Mouse (Mus musculus): Measurements from ENCODE around the gene Cercam. TPM values are rescaled to one million over a fixed set of nuclear protein-coding genes. Genes with fewer than 3 reads are reported as not detected.

Gene Cercam
- polyA plus RNA-seq, 1 experiment from 2014 or later, result 14.0 TPM

DNA sequence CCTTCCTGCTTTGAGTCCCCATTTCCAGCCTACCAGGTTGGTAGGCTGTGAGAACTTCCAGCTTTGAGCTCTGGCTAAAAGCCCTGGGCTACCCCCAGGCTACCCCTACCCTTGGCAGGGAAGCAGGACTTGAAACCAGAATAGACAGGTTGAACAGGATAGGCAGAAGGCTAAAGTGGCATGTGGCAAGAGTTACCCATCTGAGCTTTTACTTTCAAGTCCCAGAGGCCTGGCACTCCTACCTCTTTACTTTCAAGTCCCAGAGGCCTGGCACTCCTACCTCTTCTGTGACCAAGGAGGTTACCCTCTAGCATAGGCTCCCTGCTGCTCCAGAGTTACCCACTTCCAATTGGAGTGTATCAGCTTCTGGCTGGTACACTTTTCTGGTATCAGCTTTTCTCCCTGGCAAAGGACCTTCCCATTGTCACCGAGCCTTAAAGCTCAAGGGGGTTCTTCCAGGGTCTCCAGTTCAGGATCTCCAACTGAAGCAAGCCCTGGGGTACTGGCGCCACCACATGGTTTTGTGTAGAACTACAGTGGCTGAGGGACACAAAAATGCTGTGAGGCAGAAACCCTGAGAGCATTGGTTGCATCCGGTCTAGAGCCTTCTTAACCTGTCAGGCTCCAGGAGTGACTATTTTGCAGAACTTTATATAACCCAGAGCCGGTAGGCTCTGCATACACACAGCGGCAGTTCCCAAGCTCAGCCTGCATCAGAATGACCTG is 10.1 kb upstream of the Cercam start:
- Histone ChIP-seq H3K27ac (ENCODE audit: low read depth, low read length) (no peak overlapping the region; the same call in 1 of the 2 replicates), H3K9me3 (ENCODE audit: control insufficient read depth, low read length) (no peaks in the 10 kb centered on the region), H3K27me3 (ENCODE audit: control insufficient read depth, insufficient read depth, low read length) (no peaks in the 10 kb centered on the region), H3K4me1 (ENCODE audit: control insufficient read depth, insufficient read depth, low read length) (peaks cover 51% of the 10 kb centered on the region), H3K4me2 (no peak overlapping the region), H3K4me3 (ENCODE audit: low read depth, low read length) (no peak overlapping the region), H3K9ac (ENCODE audit: low read length) (no peak overlapping the region), H3K36me3 (ENCODE audit: control insufficient read depth, insufficient read depth, low read length) (no peaks in the 10 kb centered on the region)
- 11% methylated on average over 5 of the region's 5 CpGs for WGBS
- ATAC-seq (ENCODE audit: low FRiP score) (peak; percentile 30; the same call in 1 of the 2 replicates), DNase-seq (ENCODE audit: low spot score, missing footprints) (peak; percentile 98)

DNA sequence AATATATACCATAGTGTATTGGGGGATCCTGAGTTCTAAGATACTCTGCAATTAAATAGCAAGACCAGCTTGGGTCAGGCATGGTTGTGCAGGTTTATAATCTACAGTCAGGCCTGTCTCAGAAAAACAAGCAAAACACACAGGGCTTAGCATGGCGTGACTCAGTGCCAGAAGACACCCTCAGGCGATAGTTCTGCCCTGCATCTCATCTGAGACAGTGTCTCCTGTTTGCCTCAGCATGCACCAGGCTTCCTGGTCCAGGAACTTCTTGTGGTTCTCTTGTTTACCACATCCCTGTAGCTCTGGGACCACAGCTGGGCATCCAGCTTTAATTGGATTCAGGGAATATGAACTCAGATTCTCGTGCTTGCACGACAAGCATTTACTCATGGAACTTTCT is 3.8 kb upstream of the Cercam start:
- 81% methylated on average over 4 of the region's 4 CpGs for WGBS
- ATAC-seq (ENCODE audit: low FRiP score) (no peak), DNase-seq (ENCODE audit: low spot score, missing footprints) (peak; percentile 59)

DNA sequence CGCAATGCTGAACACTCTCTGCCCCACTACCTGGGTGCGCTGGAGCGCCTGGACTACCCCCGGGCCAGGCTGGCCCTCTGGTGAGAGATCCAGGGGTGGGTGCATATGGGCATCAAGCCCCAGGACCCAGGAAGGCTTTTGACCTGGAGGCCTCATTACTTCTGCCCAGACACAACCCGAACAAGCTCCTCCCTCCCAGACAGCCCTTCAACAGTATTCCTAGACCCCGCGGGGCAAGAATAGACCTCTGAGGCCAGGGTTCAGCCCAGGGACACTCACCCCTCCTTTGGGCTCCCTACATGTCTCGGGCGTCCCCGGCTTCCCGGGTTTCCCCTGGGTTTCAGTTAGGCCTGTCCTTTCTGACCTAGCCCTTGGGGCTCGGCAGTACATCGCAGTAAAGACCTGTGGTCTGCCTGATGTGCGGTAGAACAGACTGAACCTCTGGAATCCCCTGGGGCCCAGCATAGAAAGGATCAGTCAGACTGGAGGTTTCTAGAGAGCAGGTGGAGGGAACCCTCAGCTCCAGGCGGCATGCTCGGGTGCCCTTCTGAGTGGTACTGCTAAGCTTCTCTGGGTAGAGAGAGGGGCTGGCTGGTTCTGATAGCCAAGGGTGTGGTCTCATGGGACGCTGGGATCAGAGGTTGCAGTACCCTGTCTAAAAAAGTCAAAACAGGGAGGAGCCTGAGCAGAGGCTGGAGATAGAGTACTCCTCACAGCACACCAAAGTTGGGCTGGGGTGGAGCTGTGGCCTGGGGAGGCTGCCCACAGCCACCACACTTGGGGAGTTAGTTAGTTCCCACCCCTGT is 885 bp downstream of the Cercam start:
- ATAC-seq (ENCODE audit: low FRiP score), result peak; percentile 20
- Histone ChIP-seq H3K36me3 (ENCODE audit: control insufficient read depth, insufficient read depth, low read length) (0 out of 2 replicates have a peak, but pooled peaks cover 2% of the 10 kb centered on the region), H3K27ac (ENCODE audit: low read depth, low read length) (peak overlapping the region; percentile 48), H3K27me3 (ENCODE audit: control insufficient read depth, insufficient read depth, low read length) (no peaks in the 10 kb centered on the region), H3K9ac (ENCODE audit: low read length) (peak overlapping the region; percentile 70), H3K9me3 (ENCODE audit: control insufficient read depth, low read length) (no peaks in the 10 kb centered on the region), H3K4me3 (ENCODE audit: low read depth, low read length) (peak overlapping the region; percentile 49), H3K4me2 (peak overlapping the region; percentile 92), H3K4me1 (ENCODE audit: control insufficient read depth, insufficient read depth, low read length) (peaks cover 14% of the 10 kb centered on the region)
- 1% methylated on average over 17 of the region's 17 CpGs for WGBS
- no peak for DNase-seq (ENCODE audit: low spot score, missing footprints)

More for the DNA sequence above, 3.8 kb upstream of the Cercam start:
- Histone ChIP-seq H3K9ac (ENCODE audit: low read length) (no peak overlapping the region), H3K27ac (ENCODE audit: low read depth, low read length) (no peak overlapping the region), H3K36me3 (ENCODE audit: control insufficient read depth, insufficient read depth, low read length) (no peaks in the 10 kb centered on the region), H3K27me3 (ENCODE audit: control insufficient read depth, insufficient read depth, low read length) (no peaks in the 10 kb centered on the region), H3K4me3 (ENCODE audit: low read depth, low read length) (no peak overlapping the region), H3K4me1 (ENCODE audit: control insufficient read depth, insufficient read depth, low read length) (peaks cover 10% of the 10 kb centered on the region), H3K4me2 (no peak overlapping the region), H3K9me3 (ENCODE audit: control insufficient read depth, low read length) (no peaks in the 10 kb centered on the region)

DNA sequence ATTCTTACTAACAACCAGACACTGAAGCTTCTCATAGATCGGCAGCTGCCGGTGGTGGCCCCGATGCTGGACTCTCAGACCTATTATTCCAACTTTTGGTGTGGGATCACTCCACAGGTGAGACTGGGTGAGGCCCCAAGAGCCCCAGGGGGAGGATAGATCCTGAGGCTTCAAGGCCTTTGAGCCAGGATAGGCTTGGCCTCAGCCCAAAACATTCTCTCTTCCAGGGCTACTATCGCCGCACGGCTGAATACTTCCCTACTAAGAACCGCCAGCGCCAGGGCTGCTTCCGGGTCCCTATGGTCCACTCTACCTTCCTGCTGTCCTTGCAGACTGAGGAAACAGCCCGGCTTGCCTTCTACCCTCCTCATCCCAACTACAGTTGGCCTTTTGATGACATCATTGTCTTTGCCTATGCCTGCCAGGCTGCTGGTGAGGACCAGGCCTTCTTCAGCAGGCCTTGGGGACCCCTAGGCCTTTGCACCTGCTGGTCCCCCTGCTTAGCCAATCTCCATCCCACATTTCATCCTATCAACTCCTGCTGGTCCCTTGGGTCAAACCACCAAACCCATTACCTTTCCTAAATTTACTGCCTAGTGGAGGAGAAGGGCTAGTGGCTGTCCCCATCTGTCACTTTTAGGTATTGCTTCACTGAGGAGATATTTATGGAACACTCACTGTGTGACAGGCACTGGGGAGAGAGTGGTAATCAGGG is 3.8 kb downstream of the Cercam start:
- no peak overlapping the region for H3K4me2 ChIP-seq
- peaks cover 14% of the 10 kb centered on the region for H3K4me1 ChIP-seq (ENCODE audit: control insufficient read depth, insufficient read depth, low read length)
- H3K4me3 ChIP-seq (ENCODE audit: low read depth, low read length), result no peak overlapping the region
- peaks cover 6% of the 10 kb centered on the region; the same call in 1 of the 2 replicates for H3K36me3 ChIP-seq (ENCODE audit: control insufficient read depth, insufficient read depth, low read length)
- DNase-seq (ENCODE audit: low spot score, missing footprints) (no peak), ATAC-seq (ENCODE audit: low FRiP score) (no peak)
- 95% methylated on average over 10 of the region's 10 CpGs for WGBS
- no peaks in the 10 kb centered on the region for H3K27me3 ChIP-seq (ENCODE audit: control insufficient read depth, insufficient read depth, low read length)
- H3K9me3 ChIP-seq (ENCODE audit: control insufficient read depth, low read length), result no peaks in the 10 kb centered on the region
- H3K27ac ChIP-seq (ENCODE audit: low read depth, low read length), result no peak overlapping the region
- H3K9ac ChIP-seq (ENCODE audit: low read length), result no peak overlapping the region

DNA sequence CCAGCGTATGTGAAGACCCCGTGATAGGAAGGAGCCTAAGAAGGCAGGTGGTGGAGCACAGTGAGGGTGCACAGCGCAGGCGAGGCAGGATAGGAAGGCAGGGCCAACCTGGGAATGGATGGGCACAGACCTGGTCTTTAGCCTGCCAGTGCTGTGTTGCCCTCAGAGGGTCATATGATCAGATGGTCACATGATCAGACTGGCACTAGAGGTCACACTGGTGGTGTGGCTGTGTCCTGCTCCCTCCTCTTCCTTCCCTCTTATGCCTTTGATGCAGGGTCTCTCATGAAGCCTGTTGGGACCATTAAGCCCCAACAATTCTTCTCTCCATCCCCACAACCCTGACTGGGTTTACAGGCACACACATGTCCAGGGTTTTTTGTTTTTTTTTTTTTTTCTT is 4.8 kb downstream of the Cercam start:
- 87% methylated on average over 4 of the region's 4 CpGs for WGBS
- peaks cover 6% of the 10 kb centered on the region; the same call in 1 of the 2 replicates for H3K36me3 ChIP-seq (ENCODE audit: control insufficient read depth, insufficient read depth, low read length)
- no peak overlapping the region for H3K27ac ChIP-seq (ENCODE audit: low read depth, low read length)
- ATAC-seq (ENCODE audit: low FRiP score) (no peak), DNase-seq (ENCODE audit: low spot score, missing footprints) (peak; percentile 66)
- H3K9ac ChIP-seq (ENCODE audit: low read length), result no peak overlapping the region
- H3K27me3 ChIP-seq (ENCODE audit: control insufficient read depth, insufficient read depth, low read length), result no peaks in the 10 kb centered on the region
- no peaks in the 10 kb centered on the region for H3K9me3 ChIP-seq (ENCODE audit: control insufficient read depth, low read length)
- no peak overlapping the region for H3K4me2 ChIP-seq
- no peak overlapping the region for H3K4me3 ChIP-seq (ENCODE audit: low read depth, low read length)
- H3K4me1 ChIP-seq (ENCODE audit: control insufficient read depth, insufficient read depth, low read length), result peaks cover 14% of the 10 kb centered on the region

DNA sequence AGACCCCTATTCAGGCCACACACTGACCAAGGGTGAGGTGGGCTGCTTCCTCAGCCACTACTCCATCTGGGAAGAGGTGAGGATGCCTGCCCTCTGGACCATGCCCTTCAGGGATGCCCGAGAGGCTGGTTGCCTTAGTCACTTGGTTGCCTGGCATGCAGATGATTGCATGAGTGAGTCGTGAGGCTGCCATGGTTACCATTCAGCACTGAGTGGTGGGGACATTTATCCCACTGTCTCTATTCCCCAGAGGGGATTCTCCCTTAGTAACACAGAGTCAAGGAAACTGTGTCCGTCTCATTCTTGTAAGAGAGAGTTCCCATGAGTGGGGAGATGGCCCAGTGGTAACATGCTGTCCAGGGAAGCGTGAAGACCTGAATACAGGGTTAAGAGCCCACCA is 9.1 kb downstream of the Cercam start:
- ATAC-seq (ENCODE audit: low FRiP score), result no peak
- no peak overlapping the region for H3K27ac ChIP-seq (ENCODE audit: low read depth, low read length)
- whole genome bisulfite sequencing, result 60% methylated on average over 4 of the region's 4 CpGs

DNA sequence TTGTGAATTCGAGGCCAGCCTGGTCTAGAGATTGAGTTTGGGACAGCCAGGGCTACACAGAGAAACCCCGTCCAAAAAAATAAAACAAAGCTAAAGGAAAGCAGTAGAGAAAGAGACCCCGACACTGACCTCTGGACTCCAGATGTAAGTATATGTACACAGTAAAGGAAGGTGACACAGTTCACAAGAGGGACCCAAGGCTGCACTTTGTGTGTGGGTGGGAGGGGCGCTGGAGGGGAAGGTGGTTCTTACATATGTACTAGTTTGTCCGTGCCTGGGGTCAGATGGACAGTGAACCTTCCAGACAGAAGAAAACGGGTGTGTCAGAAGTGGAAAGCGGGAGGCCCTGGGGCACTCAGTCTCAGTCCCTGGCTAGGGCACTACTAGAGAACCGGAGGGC is 10.2 kb downstream of the Cercam start:
- Histone ChIP-seq H3K9ac (ENCODE audit: low read length) (no peak overlapping the region), H3K27ac (ENCODE audit: low read depth, low read length) (no peak overlapping the region), H3K4me2 (no peak overlapping the region), H3K27me3 (ENCODE audit: control insufficient read depth, insufficient read depth, low read length) (no peaks in the 10 kb centered on the region), H3K4me1 (ENCODE audit: control insufficient read depth, insufficient read depth, low read length) (no peaks in the 10 kb centered on the region), H3K36me3 (ENCODE audit: control insufficient read depth, insufficient read depth, low read length) (peaks cover 8% of the 10 kb centered on the region), H3K9me3 (ENCODE audit: control insufficient read depth, low read length) (no peaks in the 10 kb centered on the region), H3K4me3 (ENCODE audit: low read depth, low read length) (no peak overlapping the region)
- ATAC-seq (ENCODE audit: low FRiP score) (no peak), DNase-seq (ENCODE audit: low spot score, missing footprints) (no peak)
- 71% methylated on average over 8 of the region's 8 CpGs for WGBS

More for the DNA sequence above, 9.1 kb downstream of the Cercam start:
- Histone ChIP-seq H3K9me3 (ENCODE audit: control insufficient read depth, low read length) (no peaks in the 10 kb centered on the region), H3K27me3 (ENCODE audit: control insufficient read depth, insufficient read depth, low read length) (no peaks in the 10 kb centered on the region), H3K4me2 (no peak overlapping the region), H3K4me1 (ENCODE audit: control insufficient read depth, insufficient read depth, low read length) (no peaks in the 10 kb centered on the region), H3K4me3 (ENCODE audit: low read depth, low read length) (no peak overlapping the region), H3K9ac (ENCODE audit: low read length) (no peak overlapping the region), H3K36me3 (ENCODE audit: control insufficient read depth, insufficient read depth, low read length) (peaks cover 9% of the 10 kb centered on the region)
- no peak for DNase-seq (ENCODE audit: low spot score, missing footprints)

DNA sequence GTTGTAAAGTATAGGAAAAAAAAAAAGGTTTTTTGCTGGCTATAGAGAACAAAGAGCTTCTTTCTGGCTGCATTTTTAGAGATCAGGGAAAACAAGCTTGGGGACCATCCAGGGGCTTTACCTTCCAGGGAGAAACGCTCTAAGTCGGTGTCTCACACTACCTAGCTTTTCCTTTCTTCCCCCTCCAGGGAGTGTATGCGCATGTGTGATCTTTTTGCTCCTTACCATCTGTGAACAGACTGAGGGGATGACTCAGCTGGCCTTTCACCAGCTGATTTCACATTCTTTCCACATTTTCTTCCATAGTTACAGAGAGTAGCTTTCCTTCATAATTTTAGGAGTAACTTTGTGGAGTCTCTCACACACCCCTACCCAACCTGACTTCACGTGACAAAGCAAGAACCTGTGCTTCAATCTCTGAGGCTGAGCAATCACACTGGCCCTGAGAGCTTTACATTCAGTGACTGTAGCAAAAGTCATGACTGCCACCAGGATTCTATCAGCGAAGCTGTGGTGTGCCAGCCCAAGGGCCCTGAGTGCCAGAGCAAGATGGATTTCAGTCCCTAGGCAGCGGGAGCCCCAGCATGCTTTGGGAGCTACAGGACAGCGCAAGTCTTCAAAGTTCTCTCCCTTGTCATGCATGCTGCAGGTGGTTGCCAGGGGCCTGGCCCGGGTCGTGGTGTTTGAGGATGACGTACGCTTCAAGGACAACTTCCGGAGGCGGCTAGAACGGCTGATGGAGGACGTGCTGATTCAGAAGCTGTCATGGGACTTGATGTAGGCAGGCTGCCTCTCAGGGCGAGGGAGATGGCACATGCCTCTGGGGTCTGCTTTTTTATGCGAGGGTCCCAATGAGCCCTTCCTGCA is 11.2 kb downstream of the Cercam start:
- Histone ChIP-seq H3K9me3 (ENCODE audit: control insufficient read depth, low read length) (no peaks in the 10 kb centered on the region), H3K9ac (ENCODE audit: low read length) (no peak overlapping the region), H3K27me3 (ENCODE audit: control insufficient read depth, insufficient read depth, low read length) (no peaks in the 10 kb centered on the region), H3K4me1 (ENCODE audit: control insufficient read depth, insufficient read depth, low read length) (no peaks in the 10 kb centered on the region), H3K4me3 (ENCODE audit: low read depth, low read length) (no peak overlapping the region), H3K36me3 (ENCODE audit: control insufficient read depth, insufficient read depth, low read length) (peaks cover 8% of the 10 kb centered on the region), H3K4me2 (no peak overlapping the region), H3K27ac (ENCODE audit: low read depth, low read length) (no peak overlapping the region)
- DNase-seq (ENCODE audit: low spot score, missing footprints), result no peak
- ATAC-seq (ENCODE audit: low FRiP score), result no peak
- 83% methylated on average over 17 of the region's 17 CpGs for WGBS

All from midbrain, embryonic 11.5 days (tissue).